Mouse (Mus musculus): ENCODE measurements at regions not wholly inside any gene's neighbourhood (a gene's known extent, or its start where the extent isn't known, plus 50 kb on each side); places are given as distances from the start of the nearest gene placed in this dataset.
"Not testable (repeated sequence)": the region's sequence is repeated elsewhere in the genome, so short reads cannot be mapped to it uniquely, and the experiment has no call there.

- H3K9me3 ChIP-seq (ENCODE audit: control insufficient read depth, low read length), result no peaks in the 10 kb centered on the region
- H3K27ac ChIP-seq, result no peak overlapping the region
- H3K4me2 ChIP-seq (ENCODE audit: low read depth), result no peak overlapping the region
- no peaks in the 10 kb centered on the region for H3K36me3 ChIP-seq (replicated peaks; ENCODE audit: control insufficient read depth, insufficient read depth, low read depth)
- no peak overlapping the region for H3K4me3 ChIP-seq (ENCODE audit: insufficient read depth in 1 of 2, low read depth in 2 of 2, low read length in 2 of 2)
- H3K4me1 ChIP-seq (replicated peaks; ENCODE audit: control insufficient read depth in 2 of 2, insufficient read depth in 2 of 2, low read length in 1 of 2), result no peaks in the 10 kb centered on the region
- no peak overlapping the region for H3K9ac ChIP-seq (replicated peaks)
- WGBS (ENCODE audit: insufficient replicate concordance), result 2% methylated on average over 3 of the region's 3 CpGs
- TF ChIP-seq EP300 (IDR thresholded peaks at IDR 0.05; ENCODE audit: low read depth) (no peak), CTCF (IDR thresholded peaks at IDR 0.05; ENCODE audit: low read depth) (peak; percentile 25; the same call in 1 of the 2 replicates)
- H3K27me3 ChIP-seq (ENCODE audit: control insufficient read depth, insufficient read depth, low read length), result no peaks in the 10 kb centered on the region
- ATAC-seq (ENCODE audit: insufficient read depth), result no peak
- no peak for DNase-seq (ENCODE audit: low read depth in 3 of 3, low spot score in 3 of 3)
Observed at GRCm38 (mm10) chr10:27761402-27761801, 141.8 kb upstream of the Lama2 start.

DNA sequence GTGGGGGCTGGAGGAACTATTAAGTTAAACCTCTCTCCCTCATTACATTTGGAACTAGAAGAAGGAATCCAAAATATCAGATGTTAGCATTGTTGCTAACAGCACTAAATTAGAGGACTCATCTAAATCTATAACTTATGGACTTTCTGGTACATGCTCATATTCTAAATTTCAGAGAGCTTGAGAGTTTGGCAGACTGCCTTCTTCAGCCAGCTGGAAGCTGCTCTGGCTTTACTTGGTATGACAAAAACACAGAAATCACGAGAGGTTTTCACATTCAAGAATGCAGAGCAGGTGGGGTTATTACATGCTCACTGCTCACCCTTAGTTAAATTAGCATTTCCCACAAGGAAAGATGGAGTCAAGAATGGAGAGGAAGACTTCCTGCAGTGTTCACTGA, 182.8 kb upstream of the Lama2 start:
- TF ChIP-seq EP300 (IDR thresholded peaks at IDR 0.05; ENCODE audit: low read depth), result no peak
- no peak for TF ChIP-seq CTCF (IDR thresholded peaks at IDR 0.05; ENCODE audit: low read depth)
- 27% methylated on average over 1 of the region's 1 CpGs for WGBS (ENCODE audit: insufficient replicate concordance)
- no peaks in the 10 kb centered on the region for H3K27me3 ChIP-seq (ENCODE audit: control insufficient read depth, insufficient read depth, low read length)

DNA sequence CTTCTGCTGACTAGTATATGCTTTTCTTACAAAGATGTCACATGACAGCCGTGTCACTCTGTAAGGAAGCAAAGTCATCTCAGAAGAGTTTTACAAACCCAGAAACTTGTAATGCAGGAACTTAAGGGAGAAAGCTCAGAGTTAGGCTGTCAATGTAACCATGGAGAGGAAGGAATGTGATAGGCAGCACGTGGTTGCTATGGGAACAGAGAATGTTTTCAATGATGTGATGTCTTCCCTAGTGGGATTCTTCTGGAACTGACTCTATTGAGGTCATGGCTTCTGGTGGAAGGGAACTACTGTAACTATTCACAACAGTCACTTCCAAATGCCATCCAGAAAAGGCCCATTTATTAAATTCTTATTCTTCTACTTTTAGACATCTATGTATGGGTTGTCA, 190.0 kb upstream of the Lama2 start:
- no peaks in the 10 kb centered on the region for H3K27me3 ChIP-seq (ENCODE audit: control insufficient read depth, insufficient read depth, low read length)
- WGBS (ENCODE audit: insufficient replicate concordance), result 31% methylated on average over 2 of the region's 2 CpGs
- H3K4me3 ChIP-seq (ENCODE audit: insufficient read depth in 1 of 2, low read depth in 2 of 2, low read length in 2 of 2), result no peak overlapping the region
- no peak for DNase-seq (ENCODE audit: low read depth in 3 of 3, low spot score in 3 of 3)
- no peaks in the 10 kb centered on the region for H3K4me1 ChIP-seq (replicated peaks; ENCODE audit: control insufficient read depth in 2 of 2, insufficient read depth in 2 of 2, low read length in 1 of 2)
- H3K27ac ChIP-seq, result no peak overlapping the region
- no peak for ATAC-seq (ENCODE audit: insufficient read depth)
- H3K9ac ChIP-seq (replicated peaks), result no peak overlapping the region
- H3K36me3 ChIP-seq (replicated peaks; ENCODE audit: control insufficient read depth, insufficient read depth, low read depth), result no peaks in the 10 kb centered on the region
- TF ChIP-seq EP300 (IDR thresholded peaks at IDR 0.05; ENCODE audit: low read depth), result no peak
- no peak for TF ChIP-seq CTCF (IDR thresholded peaks at IDR 0.05; ENCODE audit: low read depth)
- H3K4me2 ChIP-seq (ENCODE audit: low read depth), result no peak overlapping the region
- no peaks in the 10 kb centered on the region for H3K9me3 ChIP-seq (ENCODE audit: control insufficient read depth, low read length)

More for the DNA sequence above, 182.8 kb upstream of the Lama2 start:
- Histone ChIP-seq H3K27ac (no peak overlapping the region), H3K9me3 (ENCODE audit: control insufficient read depth, low read length) (no peaks in the 10 kb centered on the region), H3K36me3 (replicated peaks; ENCODE audit: control insufficient read depth, insufficient read depth, low read depth) (no peaks in the 10 kb centered on the region), H3K4me2 (ENCODE audit: low read depth) (no peak overlapping the region), H3K9ac (replicated peaks) (no peak overlapping the region), H3K4me1 (replicated peaks; ENCODE audit: control insufficient read depth in 2 of 2, insufficient read depth in 2 of 2, low read length in 1 of 2) (no peaks in the 10 kb centered on the region), H3K4me3 (ENCODE audit: insufficient read depth in 1 of 2, low read depth in 2 of 2, low read length in 2 of 2) (no peak overlapping the region)
- ATAC-seq (ENCODE audit: insufficient read depth) (no peak), DNase-seq (ENCODE audit: low read depth in 3 of 3, low spot score in 3 of 3) (no peak)

GRCm38 (mm10) chr10:27825671-27826070, 206.1 kb upstream of the Lama2 start:
- not testable (repeated sequence) for DNase-seq (ENCODE audit: low read depth in 3 of 3, low spot score in 3 of 3); H3K4me2 ChIP-seq (ENCODE audit: low read depth); H3K9me3 ChIP-seq (ENCODE audit: control insufficient read depth, low read length); H3K4me1 ChIP-seq (replicated peaks; ENCODE audit: control insufficient read depth in 2 of 2, insufficient read depth in 2 of 2, low read length in 1 of 2); H3K27ac ChIP-seq; H3K27me3 ChIP-seq (ENCODE audit: control insufficient read depth, insufficient read depth, low read length); H3K9ac ChIP-seq (replicated peaks); ATAC-seq (ENCODE audit: insufficient read depth); H3K36me3 ChIP-seq (replicated peaks; ENCODE audit: control insufficient read depth, insufficient read depth, low read depth); H3K4me3 ChIP-seq (ENCODE audit: insufficient read depth in 1 of 2, low read depth in 2 of 2, low read length in 2 of 2)
- 69% methylated on average over 7 of the region's 9 CpGs for WGBS (ENCODE audit: insufficient replicate concordance)

- DNase-seq (ENCODE audit: low read depth in 3 of 3, low spot score in 3 of 3), result no peak
- no peak for TF ChIP-seq EP300 (IDR thresholded peaks at IDR 0.05; ENCODE audit: low read depth)
- TF ChIP-seq CTCF (IDR thresholded peaks at IDR 0.05; ENCODE audit: low read depth), result no peak
- Histone ChIP-seq H3K4me2 (ENCODE audit: low read depth) (no peak overlapping the region), H3K9ac (replicated peaks) (no peak overlapping the region), H3K4me3 (ENCODE audit: insufficient read depth in 1 of 2, low read depth in 2 of 2, low read length in 2 of 2) (no peak overlapping the region), H3K9me3 (ENCODE audit: control insufficient read depth, low read length) (no peaks in the 10 kb centered on the region), H3K4me1 (replicated peaks; ENCODE audit: control insufficient read depth in 2 of 2, insufficient read depth in 2 of 2, low read length in 1 of 2) (no peaks in the 10 kb centered on the region), H3K36me3 (replicated peaks; ENCODE audit: control insufficient read depth, insufficient read depth, low read depth) (no peaks in the 10 kb centered on the region), H3K27ac (no peak overlapping the region), H3K27me3 (ENCODE audit: control insufficient read depth, insufficient read depth, low read length) (no peaks in the 10 kb centered on the region)
- ATAC-seq (ENCODE audit: insufficient read depth), result no peak
- WGBS (ENCODE audit: insufficient replicate concordance), result 39% methylated on average over 1 of the region's 1 CpGs
Observed at GRCm38 (mm10) chr10:27828346-27828745, 208.8 kb upstream of the Lama2 start.

DNA sequence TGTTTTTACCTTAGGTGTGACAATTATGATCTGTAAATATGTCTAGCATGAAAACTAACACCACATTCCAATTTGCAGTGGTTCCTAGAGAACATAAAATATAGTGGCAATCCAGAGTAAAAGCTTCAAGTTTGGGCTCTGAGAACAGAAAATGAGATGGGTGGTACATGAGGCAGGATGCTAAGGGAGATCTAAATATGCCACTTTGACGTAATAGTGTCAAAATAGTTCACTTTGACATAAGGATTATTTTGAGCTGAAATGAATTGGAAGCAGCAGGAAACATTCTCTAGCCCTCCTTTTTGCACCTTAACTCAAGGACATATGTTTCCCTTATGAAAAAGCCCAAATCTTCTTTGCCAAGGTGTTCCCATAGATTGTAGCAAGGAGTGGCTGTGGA, 219.1 kb upstream of the Lama2 start:
- no peak for ATAC-seq (ENCODE audit: insufficient read depth)
- TF ChIP-seq EP300 (IDR thresholded peaks at IDR 0.05; ENCODE audit: low read depth) (no peak), CTCF (IDR thresholded peaks at IDR 0.05; ENCODE audit: low read depth) (no peak)
- 52% methylated on average over 1 of the region's 1 CpGs for WGBS (ENCODE audit: insufficient replicate concordance)

More for the DNA sequence above, 219.1 kb upstream of the Lama2 start:
- no peak for DNase-seq (ENCODE audit: low read depth in 3 of 3, low spot score in 3 of 3)
- Histone ChIP-seq H3K27me3 (ENCODE audit: control insufficient read depth, insufficient read depth, low read length) (no peaks in the 10 kb centered on the region), H3K9ac (replicated peaks) (no peak overlapping the region), H3K9me3 (ENCODE audit: control insufficient read depth, low read length) (no peaks in the 10 kb centered on the region), H3K4me3 (ENCODE audit: insufficient read depth in 1 of 2, low read depth in 2 of 2, low read length in 2 of 2) (no peak overlapping the region), H3K36me3 (replicated peaks; ENCODE audit: control insufficient read depth, insufficient read depth, low read depth) (no peaks in the 10 kb centered on the region), H3K4me2 (ENCODE audit: low read depth) (no peak overlapping the region), H3K27ac (no peak overlapping the region), H3K4me1 (replicated peaks; ENCODE audit: control insufficient read depth in 2 of 2, insufficient read depth in 2 of 2, low read length in 1 of 2) (no peaks in the 10 kb centered on the region)
